Mouse (Mus musculus) CD4-positive, CD25-positive, alpha-beta regulatory T cell (primary cell): ENCODE measurements around the gene Orc1. TPM values are rescaled to one million over a fixed set of nuclear protein-coding genes. Genes with fewer than 3 reads are reported as not detected.

Experiments
- polyA plus RNA-seq: library from polyadenylated mRNA; unstranded; fragments of 100-300 nt; shearing (Covaris generic); gene quantifications from one replicate; pipeline ENCODE4 v1.2.1, GENCODE M21; 2017

Gene Orc1
- 2.0 TPM for polyA plus RNA-seq

DNA sequence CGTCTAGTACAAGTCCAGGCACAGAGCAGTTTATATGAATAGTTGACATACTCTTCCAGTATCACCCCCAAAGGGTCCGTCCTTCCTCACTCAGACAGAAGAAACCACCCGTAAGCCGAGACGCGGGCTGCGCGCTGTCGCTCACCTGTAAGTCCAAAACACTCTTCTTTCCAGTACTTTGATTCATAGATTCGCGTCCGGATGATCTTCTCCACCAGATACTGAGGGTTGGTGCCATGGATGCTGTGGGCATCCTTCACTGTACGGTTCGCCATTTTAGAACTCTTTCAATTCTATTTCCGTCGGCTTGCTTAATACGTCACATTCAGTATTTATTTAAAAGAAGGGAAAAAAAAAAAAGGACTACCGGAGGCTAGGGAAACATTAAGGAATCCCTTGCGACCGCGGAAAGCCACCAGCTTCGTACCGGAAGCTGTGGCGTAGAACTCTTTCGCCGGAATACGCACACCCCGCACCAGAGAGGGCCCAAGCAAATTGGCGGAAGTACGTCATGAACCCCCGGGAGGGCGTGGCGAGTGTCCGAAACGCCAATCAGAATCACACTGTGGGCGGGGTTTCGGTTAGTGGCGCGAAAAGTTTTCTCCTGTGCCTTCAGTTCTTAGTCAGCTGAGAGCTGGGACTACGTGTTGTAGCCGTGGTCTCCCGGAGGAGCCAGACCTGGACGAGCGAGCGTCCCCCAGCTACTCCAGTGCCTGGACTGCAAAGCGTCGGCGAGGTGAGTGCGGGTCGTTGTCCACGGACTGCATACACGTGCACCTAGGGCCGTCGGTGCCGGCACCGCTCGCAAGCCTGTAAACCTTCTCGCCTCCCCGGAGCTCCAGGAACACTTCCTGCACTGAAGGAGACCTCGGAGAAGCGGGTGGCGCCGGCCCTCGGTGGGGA lies at the start of gene Orc1, which contains the start of gene Prpf38a:
Orc1 (plus strand) TSS at position 584 of the 903 bp plus-strand sequence.
Prpf38a (minus strand) TSS at position 497 of the 903 bp plus-strand sequence.

DNA sequence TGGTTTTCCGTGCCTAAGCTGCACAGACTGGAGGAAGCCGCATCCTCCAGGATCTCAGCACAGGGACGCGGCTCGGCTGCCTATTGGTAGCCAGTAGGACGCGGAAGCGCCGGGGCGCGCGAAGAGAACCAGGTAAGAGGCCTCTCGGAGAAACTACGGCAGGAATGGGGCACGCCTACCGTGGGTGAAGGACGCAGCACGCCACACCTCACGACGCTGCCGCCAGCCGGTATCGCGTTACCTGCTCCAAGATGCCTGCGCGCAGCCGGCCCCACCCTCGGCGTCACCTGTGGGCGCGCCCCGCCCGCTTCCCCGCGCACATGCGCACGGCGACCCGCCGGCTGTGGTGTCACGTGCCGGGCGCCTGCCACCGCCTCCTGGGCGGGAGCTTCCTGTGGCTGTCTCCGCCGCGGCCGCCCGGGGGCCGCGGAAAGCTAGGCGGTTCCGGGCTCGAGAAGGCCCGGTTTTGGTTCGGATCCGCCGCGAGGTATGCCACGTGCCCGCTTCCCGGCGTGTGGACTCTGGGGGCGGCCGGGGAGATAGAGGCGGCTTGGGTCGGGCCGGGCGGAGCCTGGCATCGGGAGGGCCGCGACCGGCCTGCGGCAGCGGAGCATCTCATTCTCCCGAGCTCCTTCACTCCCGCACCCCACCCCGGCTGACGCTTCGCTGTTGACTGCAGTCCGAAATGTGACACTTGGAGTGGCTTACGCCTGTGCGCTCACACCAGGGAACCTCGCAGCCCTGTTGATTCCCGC lies 40.5 kb downstream of the Orc1 start, which contains the start of gene Cc2d1b:
Cc2d1b (plus strand) TSS at position 354 of the 755 bp plus-strand sequence.

Other genes with a start within 250 kb of the Orc1 start
- not detected for gene Shisal2a, start 196.1 kb upstream of the Orc1 start, polyA plus RNA-seq
- gene Gpx7, start 172.5 kb upstream of the Orc1 start, polyA plus RNA-seq: 3.9 TPM
- 105 TPM for gene Tut4, start 120.0 kb upstream of the Orc1 start, polyA plus RNA-seq
- 56.8 TPM for gene Prpf38a, start 87 bp upstream of the Orc1 start, polyA plus RNA-seq
- gene Cc2d1b, start 40.5 kb downstream of the Orc1 start, polyA plus RNA-seq: 93.0 TPM
- not detected for gene 3110021N24Rik, start 140.2 kb downstream of the Orc1 start, polyA plus RNA-seq
- 0.41 TPM for gene Zfyve9, start 201.4 kb downstream of the Orc1 start, polyA plus RNA-seq